Mouse (Mus musculus) kidney, embryonic 16.5 days (tissue): ENCODE data around the gene Nek3. TPM values are rescaled to one million over a fixed set of nuclear protein-coding genes. Genes with fewer than 3 reads are reported as not detected.

Experiments used
- ATAC-seq: fragments of 200-750 bp; cut with Nextera tagmentation; 2 replicates; pipeline ENCODE4 v1.8.0; 2017; ENCODE audit warnings: moderate TSS enrichment; ENCODE audit not compliant: low FRiP score, low TSS enrichment
- H3K27ac ChIP-seq: fragments of 300-500 bp; sonication (generic); 2 replicates; pipeline ENCODE4 v1.5.1; 2014; ENCODE audit warnings: low read length
- H3K27me3 ChIP-seq: fragments of 300-500 bp; sonication (generic); 2 replicates; pipeline ENCODE4 v1.6.1; 2014; ENCODE audit warnings: low read length, control low read depth, mixed read lengths; ENCODE audit not compliant: insufficient read depth
- H3K36me3 ChIP-seq: fragments of 300-500 bp; sonication (generic); 2 replicates; pipeline ENCODE4 v1.6.1; 2014; ENCODE audit warnings: low read length, control low read depth, mixed read lengths; ENCODE audit not compliant: insufficient read depth
- H3K4me1 ChIP-seq: fragments of 300-500 bp; sonication (generic); 2 replicates; pipeline ENCODE4 v1.6.1; 2014; ENCODE audit warnings: low read length, control low read depth, mixed read lengths; ENCODE audit not compliant: insufficient read depth
- H3K4me2 ChIP-seq: fragments of 300-500 bp; sonication (generic); replicated peaks from 2 replicates; pipeline ENCODE4 v1.6.1; 2014; ENCODE audit warnings: low read depth, low read length
- H3K4me3 ChIP-seq: fragments of 300-500 bp; sonication (generic); 2 replicates; pipeline ENCODE4 v1.5.1; 2014; ENCODE audit warnings: mild to moderate bottlenecking, low read length
- H3K9ac ChIP-seq: fragments of 300-500 bp; sonication (generic); replicated peaks from 2 replicates; pipeline ENCODE4 v1.6.1; 2014; ENCODE audit warnings: low read length
- H3K9me3 ChIP-seq: fragments of 300-500 bp; sonication (generic); 2 replicates; pipeline ENCODE4 v1.6.1; 2016; ENCODE audit warnings: low read length, control low read depth
- WGBS: fragments of 180-500 bp; shearing (Covaris S2); extraction: QIAGEN DNeasy Blood & Tissue Kit; methylation state at CpG from one replicate; pipeline ENCODE4 v1.1.7; 2014; 5-methylcytosine and 5-hydroxymethylcytosine counted together
- polyA plus RNA-seq: library from polyadenylated mRNA; unstranded; fragments of >200 nt; fragmentation: Nextera tagmentation; extraction: Ambion mirVana; gene quantifications from 2 replicates; pipeline ENCODE4 v1.2.1, GENCODE M21; 2015

Gene Nek3
- polyA plus RNA-seq, 1 experiment from 2014 or later, result 7.2 TPM

GRCm38 (mm10) chr8:22184884-22185283 lies 18.6 kb upstream of the Nek3 start:
- Histone ChIP-seq H3K36me3 (no peaks in the 10 kb centered on the region), H3K9ac (peak overlapping the region; percentile 84), H3K27ac (no peak overlapping the region; the same call in 1 of the 2 replicates), H3K4me2 (peak overlapping the region; percentile 60), H3K4me3 (peak overlapping the region; percentile 89), H3K4me1 (peaks cover 12% of the 10 kb centered on the region), H3K27me3 (no peaks in the 10 kb centered on the region), H3K9me3 (no peaks in the 10 kb centered on the region)
- peak; percentile 71 for ATAC-seq
- WGBS, result 0% methylated on average over 3 of the region's 3 CpGs

- peaks cover 36% of the 10 kb centered on the region for H3K36me3 ChIP-seq
- H3K27me3 ChIP-seq, result no peaks in the 10 kb centered on the region
- no peak overlapping the region for H3K4me2 ChIP-seq
- H3K4me3 ChIP-seq, result no peak overlapping the region
- no peak for ATAC-seq
- no peaks in the 10 kb centered on the region for H3K4me1 ChIP-seq
- WGBS, result 97% methylated on average over 7 of the region's 7 CpGs
- H3K9ac ChIP-seq, result no peak overlapping the region
- H3K27ac ChIP-seq, result no peak overlapping the region
- H3K9me3 ChIP-seq, result peaks cover 6% of the 10 kb centered on the region
These were observed 9.7 kb upstream of the Nek3 start for GRCm38 (mm10) chr8:22175966-22176365.

GRCm38 (mm10) chr8:22169167-22169566 lies 2.9 kb upstream of the Nek3 start:
- Histone ChIP-seq H3K4me1 (peaks cover 13% of the 10 kb centered on the region), H3K4me3 (no peak overlapping the region), H3K9me3 (no peaks in the 10 kb centered on the region), H3K36me3 (peaks cover 38% of the 10 kb centered on the region), H3K27ac (no peak overlapping the region), H3K9ac (no peak overlapping the region), H3K4me2 (no peak overlapping the region), H3K27me3 (no peaks in the 10 kb centered on the region)
- ATAC-seq, result no peak
- WGBS, result 89% methylated on average over 5 of the region's 5 CpGs

GRCm38 (mm10) chr8:22165251-22166079 lies 770 bp downstream of the Nek3 start:
- peak overlapping the region; percentile 72; the same call in 1 of the 2 replicates for H3K27ac ChIP-seq
- H3K9me3 ChIP-seq, result no peaks in the 10 kb centered on the region
- H3K9ac ChIP-seq, result peak overlapping the region; percentile 74
- peak overlapping the region; percentile 60 for H3K4me2 ChIP-seq
- peak overlapping the region; percentile 69 for H3K4me3 ChIP-seq
- peaks cover 23% of the 10 kb centered on the region for H3K36me3 ChIP-seq
- WGBS, result 34% methylated on average over 10 of the region's 10 CpGs
- peaks cover 13% of the 10 kb centered on the region for H3K4me1 ChIP-seq
- peak; percentile 37 for ATAC-seq
- no peaks in the 10 kb centered on the region for H3K27me3 ChIP-seq

- H3K27me3 ChIP-seq, result no peaks in the 10 kb centered on the region
- no peak overlapping the region for H3K27ac ChIP-seq
- no peak overlapping the region for H3K9ac ChIP-seq
- H3K9me3 ChIP-seq, result no peaks in the 10 kb centered on the region
- no peak for ATAC-seq
- WGBS, result 72% methylated on average over 10 of the region's 10 CpGs
- no peak overlapping the region for H3K4me3 ChIP-seq
- peaks cover 24% of the 10 kb centered on the region for H3K36me3 ChIP-seq
- no peak overlapping the region for H3K4me2 ChIP-seq
- peaks cover 13% of the 10 kb centered on the region for H3K4me1 ChIP-seq
These were observed 1.8 kb downstream of the Nek3 start for GRCm38 (mm10) chr8:22164431-22164830.

GRCm38 (mm10) chr8:22162206-22162605 lies 4.0 kb downstream of the Nek3 start:
- no peak for ATAC-seq
- 81% methylated on average over 8 of the region's 8 CpGs for WGBS
- H3K36me3 ChIP-seq, result peaks cover 12% of the 10 kb centered on the region
- no peaks in the 10 kb centered on the region for H3K27me3 ChIP-seq
- no peaks in the 10 kb centered on the region for H3K9me3 ChIP-seq
- H3K9ac ChIP-seq, result no peak overlapping the region
- no peak overlapping the region for H3K4me3 ChIP-seq
- peaks cover 11% of the 10 kb centered on the region for H3K4me1 ChIP-seq
- no peak overlapping the region for H3K27ac ChIP-seq
- H3K4me2 ChIP-seq, result no peak overlapping the region

GRCm38 (mm10) chr8:22150345-22150663 lies 15.9 kb downstream of the Nek3 start:
- Histone ChIP-seq H3K4me2 (no peak overlapping the region), H3K27ac (no peak overlapping the region), H3K9me3 (no peaks in the 10 kb centered on the region), H3K36me3 (peaks cover 3% of the 10 kb centered on the region; the same call in 1 of the 2 replicates), H3K9ac (no peak overlapping the region), H3K4me3 (no peak overlapping the region), H3K4me1 (peaks cover 4% of the 10 kb centered on the region; the same call in 1 of the 2 replicates), H3K27me3 (no peaks in the 10 kb centered on the region)
- 45% methylated on average over 3 of the region's 3 CpGs for WGBS
- no peak for ATAC-seq

GRCm38 (mm10) chr8:22149643-22150344 lies 16.4 kb downstream of the Nek3 start:
- 0 out of 2 replicates have a peak overlapping the region, but pooled peaks have one; percentile 14 for H3K27ac ChIP-seq
- ATAC-seq, result no peak
- peaks cover 4% of the 10 kb centered on the region; the same call in 1 of the 2 replicates for H3K4me1 ChIP-seq

GRCm38 (mm10) chr8:22148367-22148740 lies 17.9 kb downstream of the Nek3 start:
- H3K36me3 ChIP-seq, result peaks cover 3% of the 10 kb centered on the region; the same call in 1 of the 2 replicates

More at GRCm38 (mm10) chr8:22149643-22150344, 16.4 kb downstream of the Nek3 start:
- 78% methylated on average over 11 of the region's 11 CpGs for WGBS
- no peak overlapping the region for H3K9ac ChIP-seq
- H3K27me3 ChIP-seq, result no peaks in the 10 kb centered on the region
- H3K4me2 ChIP-seq, result no peak overlapping the region
- H3K9me3 ChIP-seq, result no peaks in the 10 kb centered on the region
- peaks cover 3% of the 10 kb centered on the region; the same call in 1 of the 2 replicates for H3K36me3 ChIP-seq
- H3K4me3 ChIP-seq, result no peak overlapping the region

More at GRCm38 (mm10) chr8:22148367-22148740, 17.9 kb downstream of the Nek3 start:
- H3K4me1 ChIP-seq, result peaks cover 4% of the 10 kb centered on the region; the same call in 1 of the 2 replicates
- no peaks in the 10 kb centered on the region for H3K9me3 ChIP-seq
- no peak overlapping the region for H3K4me3 ChIP-seq
- WGBS, result 89% methylated on average over 7 of the region's 7 CpGs
- no peak for ATAC-seq
- no peak overlapping the region for H3K9ac ChIP-seq
- no peak overlapping the region for H3K27ac ChIP-seq
- no peaks in the 10 kb centered on the region for H3K27me3 ChIP-seq
- no peak overlapping the region for H3K4me2 ChIP-seq
